Mouse (Mus musculus) forebrain, embryonic 11.5 days (tissue): ENCODE measurements around the gene Cacna1c. TPM values are rescaled to one million over a fixed set of nuclear protein-coding genes. Genes with fewer than 3 reads are reported as not detected.

Experiments used
- ATAC-seq: fragments of 200-750 bp; cut with Nextera tagmentation; replicated peaks from 2 replicates; pipeline ENCODE4 v1.8.0; 2017; ENCODE audit warnings: moderate TSS enrichment; ENCODE audit not compliant: low FRiP score
- DNase-seq: peaks from one replicate; pipeline ENCODE4 v3.0.0-alpha.2; 2017; ENCODE audit warnings: low spot score
- H3K27ac ChIP-seq: fragments of 300-500 bp; sonication (generic); 2 replicates; pipeline ENCODE4 v1.5.1; 2014; ENCODE audit warnings: low read depth, low read length
- H3K27me3 ChIP-seq: fragments of 300-500 bp; sonication (generic); 2 replicates; pipeline ENCODE4 v1.6.1; 2014; ENCODE audit warnings: mild to moderate bottlenecking, low read length, mixed read lengths; ENCODE audit not compliant: control insufficient read depth, insufficient read depth
- H3K36me3 ChIP-seq: fragments of 300-500 bp; sonication (generic); 2 replicates; pipeline ENCODE4 v1.6.1; 2014; ENCODE audit warnings: mild to moderate bottlenecking, low read length, moderate library complexity, mixed read lengths; ENCODE audit not compliant: control insufficient read depth, insufficient read depth
- H3K4me1 ChIP-seq: fragments of 300-500 bp; sonication (generic); replicated peaks from 2 replicates; pipeline ENCODE4 v1.6.1; 2014; ENCODE audit warnings: low read length, mixed read lengths; ENCODE audit not compliant: control insufficient read depth, insufficient read depth
- H3K4me2 ChIP-seq: fragments of 300-500 bp; sonication (generic); 2 replicates; pipeline ENCODE4 v1.6.1; 2014; ENCODE audit warnings: low read depth, mild to moderate bottlenecking, low read length, moderate library complexity, mixed read lengths; ENCODE audit not compliant: severe bottlenecking
- H3K4me3 ChIP-seq: fragments of 300-500 bp; sonication (generic); 2 replicates; pipeline ENCODE4 v1.5.1; 2014; ENCODE audit warnings: low read depth, low read length
- H3K9ac ChIP-seq: fragments of 300-500 bp; sonication (generic); 2 replicates; pipeline ENCODE4 v1.6.1; 2014; ENCODE audit warnings: low read length
- H3K9me3 ChIP-seq: fragments of 300-500 bp; sonication (generic); 2 replicates; pipeline ENCODE4 v1.6.1; 2016; ENCODE audit warnings: low read length, mixed read lengths; ENCODE audit not compliant: control insufficient read depth
- WGBS: fragments of 180-500 bp; shearing (Covaris S2); extraction: QIAGEN DNeasy Blood & Tissue Kit; methylation state at CpG from one replicate; pipeline ENCODE4 v1.1.7; 2014; 5-methylcytosine and 5-hydroxymethylcytosine counted together
- polyA plus RNA-seq: library from polyadenylated mRNA; unstranded; fragments of >200 nt; fragmentation: Nextera tagmentation; extraction: Ambion mirVana; gene quantifications from 2 replicates; pipeline ENCODE4 v1.2.1, GENCODE M21; 2014

Cacna1c gene
- polyA plus RNA-seq, 1 experiment from 2014 or later: 4.8 TPM

DNA sequence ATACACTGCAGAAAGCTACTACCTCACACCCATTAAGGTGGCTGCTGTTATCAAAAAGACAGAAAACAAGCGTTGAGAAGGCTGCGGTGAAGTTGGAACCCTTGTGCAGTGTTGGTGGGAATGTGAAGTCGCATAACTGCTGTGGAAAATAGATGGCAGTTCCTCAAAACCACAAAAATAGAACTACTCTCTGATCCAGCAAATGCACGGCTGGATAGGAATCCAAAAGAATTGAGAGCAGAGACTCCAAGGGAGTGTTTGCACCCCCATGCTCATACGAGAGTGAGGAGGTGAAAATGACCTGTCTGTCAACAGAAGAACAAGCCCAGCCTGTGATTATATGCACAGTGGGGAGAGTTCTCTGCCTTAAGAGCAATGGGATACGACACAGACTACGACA, 123.4 kb downstream of the Cacna1c start:
- Histone ChIP-seq H3K4me1 (no peaks in the 10 kb centered on the region; the same call in 1 of the 2 replicates), H3K36me3 (no peaks in the 10 kb centered on the region), H3K4me2 (no peak overlapping the region), H3K4me3 (no peak overlapping the region), H3K27me3 (no peaks in the 10 kb centered on the region), H3K9me3 (no peaks in the 10 kb centered on the region), H3K9ac (no peak overlapping the region), H3K27ac (no peak overlapping the region)
- WGBS: 80% methylated on average over 7 of the region's 7 CpGs
- ATAC-seq (no peak), DNase-seq (no peak)

DNA sequence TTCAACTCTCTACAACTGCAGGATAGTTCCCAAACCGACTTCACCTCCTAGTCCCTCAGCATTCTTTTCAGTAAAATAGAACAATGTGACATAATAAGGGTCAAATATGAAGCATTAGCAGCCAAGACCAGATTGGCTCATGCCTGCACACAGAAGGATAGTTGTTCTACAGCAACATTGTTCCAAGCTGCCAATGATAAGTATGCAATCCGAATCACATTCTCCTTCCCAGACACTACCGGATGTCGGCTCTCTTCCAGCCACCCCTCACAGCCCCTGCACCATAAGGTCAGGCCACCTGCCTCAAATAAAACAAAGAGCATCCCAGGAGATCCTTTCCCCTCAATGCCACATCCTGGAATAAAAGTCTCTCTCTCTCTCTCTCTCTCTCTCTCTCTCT, 125.4 kb downstream of the Cacna1c start:
- ATAC-seq (no peak), DNase-seq (no peak)
- H3K4me1 ChIP-seq: no peaks in the 10 kb centered on the region; the same call in 1 of the 2 replicates
- WGBS: 82% methylated on average over 4 of the region's 4 CpGs
- no peak overlapping the region for H3K9ac ChIP-seq
- H3K27me3 ChIP-seq: no peaks in the 10 kb centered on the region
- H3K9me3 ChIP-seq: no peaks in the 10 kb centered on the region
- H3K27ac ChIP-seq: no peak overlapping the region
- no peak overlapping the region for H3K4me3 ChIP-seq
- H3K4me2 ChIP-seq: no peak overlapping the region
- no peaks in the 10 kb centered on the region for H3K36me3 ChIP-seq

DNA sequence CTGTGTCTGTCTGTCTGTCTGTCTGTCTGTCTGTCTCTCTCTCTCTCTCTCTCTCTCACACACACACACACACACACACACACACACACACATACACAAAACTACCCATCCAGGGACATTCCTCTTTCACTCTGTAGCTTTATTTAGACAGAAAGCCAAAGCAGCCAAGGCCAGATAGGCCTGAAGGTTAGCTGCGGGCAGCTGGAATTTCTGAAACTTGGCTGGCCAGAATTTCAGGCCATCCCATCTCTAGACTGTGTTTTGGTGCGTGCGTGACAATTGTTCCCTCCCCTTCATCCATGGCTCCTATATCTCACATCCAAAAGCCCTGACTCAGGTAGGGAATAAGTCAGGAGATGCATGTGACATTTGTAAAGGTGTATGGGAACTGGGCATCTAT, 125.9 kb downstream of the Cacna1c start:
- Histone ChIP-seq H3K27ac (no peak overlapping the region), H3K27me3 (no peaks in the 10 kb centered on the region), H3K4me2 (no peak overlapping the region), H3K4me1 (no peaks in the 10 kb centered on the region; the same call in 1 of the 2 replicates), H3K9me3 (no peaks in the 10 kb centered on the region), H3K36me3 (no peaks in the 10 kb centered on the region), H3K4me3 (no peak overlapping the region), H3K9ac (no peak overlapping the region)
- ATAC-seq: no peak
- 98% methylated on average over 3 of the region's 3 CpGs for WGBS
- no peak for DNase-seq

GRCm38 (mm10) chr6:119069145-119069544, 127.1 kb downstream of the Cacna1c start:
- H3K9ac ChIP-seq: no peak overlapping the region
- no peaks in the 10 kb centered on the region for H3K9me3 ChIP-seq
- H3K36me3 ChIP-seq: no peaks in the 10 kb centered on the region
- DNase-seq (no peak), ATAC-seq (no peak)
- WGBS: 84% methylated on average over 5 of the region's 5 CpGs
- no peak overlapping the region for H3K4me3 ChIP-seq
- H3K27me3 ChIP-seq: no peaks in the 10 kb centered on the region
- no peaks in the 10 kb centered on the region; the same call in 1 of the 2 replicates for H3K4me1 ChIP-seq
- H3K4me2 ChIP-seq: no peak overlapping the region
- H3K27ac ChIP-seq: no peak overlapping the region

DNA sequence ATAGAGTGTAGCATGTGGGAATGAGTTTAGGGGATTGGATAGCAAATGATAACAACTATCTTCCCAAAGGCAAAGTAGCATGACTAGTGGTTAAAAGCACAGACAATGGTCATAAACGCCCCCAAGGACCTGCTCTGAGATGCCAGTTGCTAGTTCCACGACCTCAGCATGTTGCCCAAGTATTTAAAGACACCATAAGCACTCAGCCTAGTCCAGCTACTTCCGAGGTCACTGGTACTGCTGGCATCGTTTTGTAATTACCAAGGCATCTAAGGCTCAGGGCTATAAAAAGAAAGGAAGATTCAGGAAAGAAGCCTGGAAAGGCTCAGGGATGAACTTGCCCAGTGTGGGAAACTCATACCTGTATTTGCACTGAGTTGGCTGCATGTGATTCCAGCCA, 127.6 kb downstream of the Cacna1c start:
- Histone ChIP-seq H3K4me1 (no peaks in the 10 kb centered on the region; the same call in 1 of the 2 replicates), H3K27me3 (no peaks in the 10 kb centered on the region), H3K36me3 (no peaks in the 10 kb centered on the region), H3K9me3 (no peaks in the 10 kb centered on the region), H3K4me3 (no peak overlapping the region), H3K9ac (no peak overlapping the region), H3K4me2 (no peak overlapping the region), H3K27ac (no peak overlapping the region)
- DNase-seq: no peak
- WGBS: 82% methylated on average over 4 of the region's 4 CpGs
- no peak for ATAC-seq

DNA sequence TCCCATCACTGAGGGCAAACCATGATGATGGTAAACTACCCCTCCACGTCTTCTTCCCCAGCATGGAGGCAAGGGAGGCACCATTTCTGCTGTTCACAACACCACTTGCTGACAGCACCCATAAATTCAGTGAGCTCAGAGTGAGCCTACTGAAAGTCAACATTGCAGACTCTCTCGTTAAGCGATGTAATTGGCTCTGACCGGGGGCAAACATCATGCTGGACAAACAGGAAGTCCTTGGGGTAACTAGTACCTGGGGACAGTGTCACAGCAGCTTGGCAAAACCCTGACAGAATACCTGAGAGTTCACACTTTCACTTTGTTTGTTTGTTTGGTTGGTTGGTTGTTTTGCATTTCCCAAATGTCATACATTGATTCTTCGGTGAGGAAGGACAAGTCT, 131.3 kb downstream of the Cacna1c start:
- WGBS: 90% methylated on average over 5 of the region's 5 CpGs
- no peak for DNase-seq
- no peak overlapping the region for H3K27ac ChIP-seq

GRCm38 (mm10) chr6:119064430-119064829, 131.8 kb downstream of the Cacna1c start:
- ATAC-seq: no peak
- 93% methylated on average over 9 of the region's 9 CpGs for WGBS
- no peak for DNase-seq

More for the DNA sequence above, 131.3 kb downstream of the Cacna1c start:
- no peaks in the 10 kb centered on the region for H3K27me3 ChIP-seq
- 0 out of 2 replicates have a peak, but pooled peaks cover 1% of the 10 kb centered on the region for H3K4me1 ChIP-seq
- no peak overlapping the region for H3K9ac ChIP-seq
- no peak for ATAC-seq
- H3K9me3 ChIP-seq: no peaks in the 10 kb centered on the region
- H3K36me3 ChIP-seq: no peaks in the 10 kb centered on the region
- no peak overlapping the region for H3K4me2 ChIP-seq
- no peak overlapping the region for H3K4me3 ChIP-seq

GRCm38 (mm10) chr6:119062695-119063094, 133.5 kb downstream of the Cacna1c start:
- H3K4me2 ChIP-seq: no peak overlapping the region
- no peaks in the 10 kb centered on the region for H3K9me3 ChIP-seq
- H3K27me3 ChIP-seq: no peaks in the 10 kb centered on the region
- no peak for ATAC-seq
- no peaks in the 10 kb centered on the region for H3K36me3 ChIP-seq
- H3K27ac ChIP-seq: no peak overlapping the region
- 0 out of 2 replicates have a peak, but pooled peaks cover 1% of the 10 kb centered on the region for H3K4me1 ChIP-seq
- H3K9ac ChIP-seq: no peak overlapping the region
- no peak overlapping the region for H3K4me3 ChIP-seq
- DNase-seq: no peak

More at GRCm38 (mm10) chr6:119064430-119064829, 131.8 kb downstream of the Cacna1c start:
- H3K4me1 ChIP-seq: 0 out of 2 replicates have a peak, but pooled peaks cover 1% of the 10 kb centered on the region
- no peak overlapping the region for H3K9ac ChIP-seq
- H3K27me3 ChIP-seq: no peaks in the 10 kb centered on the region
- no peaks in the 10 kb centered on the region for H3K36me3 ChIP-seq
- no peak overlapping the region for H3K27ac ChIP-seq
- no peak overlapping the region for H3K4me3 ChIP-seq
- H3K4me2 ChIP-seq: no peak overlapping the region
- no peaks in the 10 kb centered on the region for H3K9me3 ChIP-seq

- no peaks in the 10 kb centered on the region for H3K9me3 ChIP-seq
- no peak overlapping the region for H3K9ac ChIP-seq
- H3K4me3 ChIP-seq: no peak overlapping the region
- H3K27me3 ChIP-seq: no peaks in the 10 kb centered on the region
- ATAC-seq (no peak), DNase-seq (no peak)
- H3K4me2 ChIP-seq: no peak overlapping the region
- 69% methylated on average over 3 of the region's 3 CpGs for WGBS
- no peak overlapping the region for H3K27ac ChIP-seq
- H3K36me3 ChIP-seq: no peaks in the 10 kb centered on the region
- H3K4me1 ChIP-seq: 0 out of 2 replicates have a peak, but pooled peaks cover 1% of the 10 kb centered on the region
Observed at GRCm38 (mm10) chr6:119058896-119059295, 137.3 kb downstream of the Cacna1c start.
